ENCODE assay signal across 14 mouse cellular contexts in genomic region chr19:5862335-5863085, GRCm38 (mm10). TPM values are rescaled to one million over a fixed set of nuclear protein-coding genes. Genes with fewer than 3 reads are reported as not detected.
DNase-seq lines count a peak whose midpoint lies in the region; ATAC-seq and TF ChIP-seq lines count a peak whose summit lies in the region.
"Had no signal": no experiment of that assay in that cellular context is flagged by ENCODE, and none has a peak within 500 bp of the region (broad histone marks: within the 10 kb centered on the region; RNA-seq: fewer than 3 reads in every experiment).

No protein-coding gene starts in this region.

- no peaks in the 10 kb centered on the region for H3K27me3 ChIP-seq in cerebellum, adult 2 months (ENCODE audit: control insufficient read depth, insufficient read depth, low read length)
- H3K27me3 ChIP-seq in intestine, postnatal 0 days (replicated peaks; ENCODE audit: control insufficient read depth, insufficient read depth, low read length) = no peaks in the 10 kb centered on the region
- H3K27me3 ChIP-seq in intestine, embryonic 15.5 days (replicated peaks) = no peaks in the 10 kb centered on the region
- H3K27me3 ChIP-seq in CH12.LX (replicated peaks) = no peaks in the 10 kb centered on the region
- H3K27me3 ChIP-seq: embryonic facial prominence, embryonic 15.5 days had no signal

- H3K9ac ChIP-seq in intestine, postnatal 0 days (ENCODE audit: low read depth, low read length) = no peak overlapping the region
- H3K9ac ChIP-seq in intestine, embryonic 15.5 days = no peak overlapping the region
- no peak overlapping the region for H3K9ac ChIP-seq in CH12.LX (ENCODE audit: insufficient read depth, low read depth)
- H3K9ac ChIP-seq: embryonic facial prominence, embryonic 15.5 days had no signal

- H3K27ac ChIP-seq in cerebellum, adult 2 months (ENCODE audit: insufficient read depth, low read length) = no peak overlapping the region
- peak overlapping the region; percentile 50 for H3K27ac ChIP-seq in intestine, postnatal 0 days (ENCODE audit: low read depth, low read length)
- H3K27ac ChIP-seq in intestine, embryonic 15.5 days = no peak overlapping the region
- no peak overlapping the region for H3K27ac ChIP-seq in CH12.LX (ENCODE audit: insufficient read depth, low read depth)
- H3K27ac ChIP-seq in cortical plate, adult 2 months (ENCODE audit: insufficient read depth, low read length) = no peak overlapping the region
- H3K27ac ChIP-seq: embryonic facial prominence, embryonic 15.5 days; macrophage had no signal

- TF ChIP-seq CTCF in cerebellum, adult 2 months (IDR thresholded peaks at IDR 0.05; ENCODE audit: borderline replicate concordance, insufficient read depth, low read depth, low read length) = no peak
- TF ChIP-seq CTCF in intestine, postnatal 0 days (IDR thresholded peaks at IDR 0.05; ENCODE audit: low read depth) = peak; percentile 34; the same call in 1 of the 2 replicates
- peak in 1 of 2 experiments; percentile 33; a peak in 2 of 4 replicates for TF ChIP-seq CTCF in CH12.LX (conservative IDR thresholded peaks at IDR 0.05 in 1 of 2, IDR thresholded peaks at IDR 0.05 in 1 of 2; ENCODE audit: low read depth in 2 of 2, low read length in 2 of 2)
- peak; percentile 28; the same call in 1 of the 2 replicates for TF ChIP-seq CTCF in cortical plate, adult 2 months (IDR thresholded peaks at IDR 0.05; ENCODE audit: extremely low read depth, insufficient read depth, low read length)

- in situ Hi-C loops in CH12.LX (cut with MboI; ENCODE audit: low pct_ligation_motif_present, low pct_unique_long_range_greater_than_20kb, low sequenced_read_pairs) = no loop called here

- no peaks in the 10 kb centered on the region for H3K9me3 ChIP-seq in intestine, postnatal 0 days (ENCODE audit: control insufficient read depth)
- H3K9me3 ChIP-seq in intestine, embryonic 15.5 days = no peaks in the 10 kb centered on the region
- peaks cover 11% of the 10 kb centered on the region for H3K9me3 ChIP-seq in CH12.LX (replicated peaks; ENCODE audit: low read length)
- H3K9me3 ChIP-seq: embryonic facial prominence, embryonic 15.5 days had no signal

- 55% methylated on average over 14 of the region's 14 CpGs for WGBS in cerebellum, adult 2 months
- 96% methylated on average over 14 of the region's 14 CpGs for WGBS in intestine, postnatal 0 days
- 96% methylated on average over 14 of the region's 14 CpGs for WGBS in intestine, embryonic 15.5 days

- ATAC-seq in intestine, postnatal 0 days = no peak
- no peak for ATAC-seq in intestine, embryonic 15.5 days
- ATAC-seq: forebrain, embryonic 16.5 days; midbrain, embryonic 16.5 days had no signal

- peak; percentile 29 for TF ChIP-seq RAD21 in CH12.LX (IDR thresholded peaks at IDR 0.05; ENCODE audit: low read depth, low read length)

- peak; percentile 41 to 43 for DNase-seq in cerebellum, adult 2 months
- no peak for DNase-seq in cerebellum, postnatal 4 days (ENCODE audit: low spot score in 2 of 2)
- DNase-seq in CH12.LX (ENCODE audit: extremely low read depth) = peak; percentile 18
- DNase-seq in layer of hippocampus, adult 9-11 months = no peak
- no peak for DNase-seq in frontal cortex, postnatal 10 days (ENCODE audit: low spot score in 2 of 2)
- DNase-seq: adrenal gland, postnatal 25 days; lung, adult 18-20 months had no signal

- TF ChIP-seq EP300 in CH12.LX (IDR thresholded peaks at IDR 0.05; ENCODE audit: low read length) = no peak

- H3K36me3 ChIP-seq in intestine, postnatal 0 days (ENCODE audit: control insufficient read depth, insufficient read depth) = peaks cover 75% of the 10 kb centered on the region
- H3K36me3 ChIP-seq in intestine, embryonic 15.5 days = peaks cover 49% of the 10 kb centered on the region
- H3K36me3 ChIP-seq in CH12.LX (replicated peaks in 1 of 2; ENCODE audit: control insufficient read depth in 1 of 2, insufficient read depth in 1 of 2, low read length in 1 of 2) = peaks cover 82 to 90% of the 10 kb centered on the region in 2 experiments

- no peak overlapping the region for H3K4me3 ChIP-seq in cerebellum, adult 2 months (replicated peaks; ENCODE audit: insufficient read depth, low read depth, low read length)
- H3K4me3 ChIP-seq in intestine, postnatal 0 days (ENCODE audit: low read depth, low read length) = no peak overlapping the region
- no peak overlapping the region for H3K4me3 ChIP-seq in intestine, embryonic 15.5 days (replicated peaks)
- no peak overlapping the region for H3K4me3 ChIP-seq in CH12.LX (replicated peaks in 1 of 3; ENCODE audit: low read depth in 2 of 3, low read length in 2 of 3, poor library complexity in 1 of 3)
- H3K4me3 ChIP-seq in cortical plate, adult 2 months (ENCODE audit: insufficient read depth, low read length) = no peak overlapping the region
- H3K4me3 ChIP-seq: embryonic facial prominence, embryonic 15.5 days had no signal

- dilution Hi-C loops in CH12.LX (cut with MboI; ENCODE audit: extremely low pct_ligation_motif_present, extremely low pct_unique_long_range_greater_than_20kb, low sequenced_read_pairs) = no loop called here

- no peak for TF ChIP-seq POLR2A in cerebellum, adult 2 months (IDR thresholded peaks at IDR 0.05; ENCODE audit: borderline replicate concordance, insufficient read depth, low read length)
- TF ChIP-seq POLR2A in CH12.LX (IDR thresholded peaks at IDR 0.05; ENCODE audit: low read depth, low read length) = no peak
- no peak for TF ChIP-seq POLR2A in cortical plate, adult 2 months (IDR thresholded peaks at IDR 0.05; ENCODE audit: extremely low read depth, insufficient read depth, low read length)

- H3K79me2 ChIP-seq in CH12.LX (replicated peaks; ENCODE audit: control insufficient read depth, extremely low read depth, insufficient read depth, poor library complexity, severe bottlenecking) = no peaks in the 10 kb centered on the region

- no peak overlapping the region for H3K4me2 ChIP-seq in intestine, postnatal 0 days (replicated peaks; ENCODE audit: low read depth)
- H3K4me2 ChIP-seq in intestine, embryonic 15.5 days (replicated peaks) = no peak overlapping the region
- H3K4me2 ChIP-seq in CH12.LX (ENCODE audit: insufficient read depth, low read depth, poor library complexity, severe bottlenecking) = no peak overlapping the region
- H3K4me2 ChIP-seq: embryonic facial prominence, embryonic 15.5 days had no signal

- peaks cover 6% of the 10 kb centered on the region for H3K4me1 ChIP-seq in cerebellum, adult 2 months (ENCODE audit: control insufficient read depth, insufficient read depth, low read length)
- no peaks in the 10 kb centered on the region for H3K4me1 ChIP-seq in intestine, postnatal 0 days (replicated peaks; ENCODE audit: control insufficient read depth, insufficient read depth, low read length)
- H3K4me1 ChIP-seq in intestine, embryonic 15.5 days (replicated peaks) = no peaks in the 10 kb centered on the region
- H3K4me1 ChIP-seq in CH12.LX (ENCODE audit: control insufficient read depth in 1 of 2, insufficient read depth in 2 of 2) = peaks cover 0 to under 1% of the 10 kb centered on the region in 2 experiments; a peak in 1 of 4 replicates
- H3K4me1 ChIP-seq in cortical plate, adult 2 months (ENCODE audit: control insufficient read depth, insufficient read depth, low read length) = no peaks in the 10 kb centered on the region
- H3K4me1 ChIP-seq: embryonic facial prominence, embryonic 15.5 days had no signal

TF ChIP-seq in CH12.LX, 34 proteins besides CTCF, POLR2A, EP300 and RAD21:
- TF ChIP-seq SMC3 (IDR thresholded peaks at IDR 0.05; ENCODE audit: low read depth, low read length) = peak; percentile 24; the same call in 1 of the 2 replicates
- TF ChIP-seq KAT2A (IDR thresholded peaks at IDR 0.05; ENCODE audit: insufficient replicate concordance, low read length) = no peak
- no peak for TF ChIP-seq JUN (IDR thresholded peaks at IDR 0.05; ENCODE audit: insufficient read depth, low read depth, low read length)

RNA-seq across cellular contexts. Expression of gene Frmd8, which starts 12.6 kb away (rescaled TPM):
- polyA plus RNA-seq in cerebellum, adult 2 months (2012; rRNA removed) = 23.4 and 28.3 TPM in 2 replicates
- polyA plus RNA-seq in intestine, postnatal 0 days (2015; fragmentation: Nextera tagmentation; extraction: Ambion mirVana) = 21.7 and 24.0 TPM in 2 replicates
- 26.9 and 28.0 TPM in 2 replicates for polyA plus RNA-seq in intestine, embryonic 15.5 days (2015; fragmentation: Nextera tagmentation; extraction: Ambion mirVana)
- total RNA-seq in CH12.LX (2012; rRNA removed) (29.0 and 30.7 TPM in 2 replicates), CH12.LX (2014; rRNA removed) (13.5 and 15.5 TPM in 2 replicates)
- polyA plus RNA-seq in CH12.LX (2012; ENCODE audit: insufficient read length, low read depth) = 25.2 and 25.4 TPM in 2 replicates
- 17.1 and 22.1 TPM in 2 replicates for polyA plus RNA-seq in cortical plate, adult 2 months (2012; rRNA removed)

RNA-seq across cellular contexts. Expression of gene Slc25a45, which starts 15.1 kb away (rescaled TPM):
- polyA plus RNA-seq in cerebellum, adult 2 months (2012; rRNA removed) = 4.3 and 5.0 TPM in 2 replicates
- 3.8 and 4.0 TPM in 2 replicates for polyA plus RNA-seq in intestine, postnatal 0 days (2015; fragmentation: Nextera tagmentation; extraction: Ambion mirVana)
- polyA plus RNA-seq in intestine, embryonic 15.5 days (2015; fragmentation: Nextera tagmentation; extraction: Ambion mirVana) = 3.5 and 4.2 TPM in 2 replicates
- total RNA-seq in CH12.LX (2012; rRNA removed) (20.6 and 23.1 TPM in 2 replicates), CH12.LX (2014; rRNA removed) (27.6 and 33.0 TPM in 2 replicates)
- polyA plus RNA-seq in CH12.LX (2012; ENCODE audit: insufficient read length, low read depth) = 20.8 and 22.7 TPM in 2 replicates
- polyA plus RNA-seq in cortical plate, adult 2 months (2012; rRNA removed) = 6.6 and 7.4 TPM in 2 replicates

RNA-seq across cellular contexts. Expression of gene Tigd3, which starts 31.4 kb away (rescaled TPM):
- 5.1 and 5.6 TPM in 2 replicates for polyA plus RNA-seq in cerebellum, adult 2 months (2012; rRNA removed)
- 1.0 and 1.2 TPM in 2 replicates for polyA plus RNA-seq in intestine, postnatal 0 days (2015; fragmentation: Nextera tagmentation; extraction: Ambion mirVana)
- polyA plus RNA-seq in intestine, embryonic 15.5 days (2015; fragmentation: Nextera tagmentation; extraction: Ambion mirVana) = 1.9 and 2.7 TPM in 2 replicates
- 1.6 and 2.1 TPM in 2 replicates for total RNA-seq in CH12.LX (2012; rRNA removed)
- 0.62 and 0.67 TPM in 2 replicates for total RNA-seq in CH12.LX (2014; rRNA removed)
- 1.2 and 1.4 TPM in 2 replicates for polyA plus RNA-seq in CH12.LX (2012; ENCODE audit: insufficient read length, low read depth)
- 3.6 and 4.0 TPM in 2 replicates for polyA plus RNA-seq in cortical plate, adult 2 months (2012; rRNA removed)

RNA-seq across cellular contexts. Expression of gene Dpf2, which starts 50.3 kb away (rescaled TPM):
- 136 and 141 TPM in 2 replicates for polyA plus RNA-seq in cerebellum, adult 2 months (2012; rRNA removed)
- 49.9 and 51.9 TPM in 2 replicates for polyA plus RNA-seq in intestine, postnatal 0 days (2015; fragmentation: Nextera tagmentation; extraction: Ambion mirVana)
- polyA plus RNA-seq in intestine, embryonic 15.5 days (2015; fragmentation: Nextera tagmentation; extraction: Ambion mirVana) = 109 and 118 TPM in 2 replicates
- 34.4 and 36.7 TPM in 2 replicates for total RNA-seq in CH12.LX (2012; rRNA removed)
- 21.9 and 25.0 TPM in 2 replicates for total RNA-seq in CH12.LX (2014; rRNA removed)
- polyA plus RNA-seq in CH12.LX (2012; ENCODE audit: insufficient read length, low read depth) = 106 and 115 TPM in 2 replicates
- 96.2 and 99.0 TPM in 2 replicates for polyA plus RNA-seq in cortical plate, adult 2 months (2012; rRNA removed)

Comparison
In these comparisons a context has a peak if more than half of its experiments do, and no peak if none do; other contexts are left out.
1. DNase-seq: peak in cerebellum, adult 2 months (2 of 2) and CH12.LX (single experiment); none in cerebellum, postnatal 4 days (0 of 2), layer of hippocampus, adult 9-11 months (single experiment) and frontal cortex, postnatal 10 days (0 of 2).